Mouse (Mus musculus) naive thymus-derived CD4-positive, alpha-beta T cell, adult 5 months (primary cell): ENCODE measurements around the gene Cyyr1. TPM values are rescaled to one million over a fixed set of nuclear protein-coding genes. Genes with fewer than 3 reads are reported as not detected.

Experiments
- polyA plus RNA-seq: library from polyadenylated mRNA; unstranded; fragments of 100-300 nt; shearing (Covaris generic); gene quantifications from one replicate; pipeline ENCODE4 v1.2.1, GENCODE M21; 2017

The Cyyr1 gene
- 0.26 TPM for polyA plus RNA-seq

GRCm38 (mm10) chr16:85553297-85553696, at the start of gene Cyyr1:
Gene Cyyr1 (minus strand): TSS chr16:85553397.

Other genes starting within 250 kb of the Cyyr1 start
- 0.07 TPM for gene Adamts1, start 249.7 kb upstream of the Cyyr1 start, polyA plus RNA-seq